Comparison of ENCODE assay signal across 8 mouse cellular contexts in genomic region chr3:65317876-65318537, GRCm38 (mm10).
DNase-seq lines count a peak whose midpoint lies in the region; ATAC-seq and TF ChIP-seq lines count a peak whose summit lies in the region.

No protein-coding gene starts in this region.

- WGBS in spleen, adult 2 months: 49% methylated on average over 10 of the region's 10 CpGs
- whole genome bisulfite sequencing in lung, postnatal 0 days: 40% methylated on average over 10 of the region's 10 CpGs

- peaks cover 1% of the 10 kb centered on the region; the same call in 1 of the 2 replicates for H3K4me1 ChIP-seq in spleen, adult 2 months (ENCODE audit: control insufficient read depth, insufficient read depth, insufficient read length)
- H3K4me1 ChIP-seq in lung, postnatal 0 days (ENCODE audit: insufficient read depth, low read depth, low read length): no peaks in the 10 kb centered on the region

- H3K27ac ChIP-seq in spleen, adult 2 months (ENCODE audit: insufficient read depth, low read length): no peak overlapping the region
- no peak overlapping the region for H3K27ac ChIP-seq in lung, postnatal 0 days (ENCODE audit: low read length)

- ATAC-seq in lung, postnatal 0 days: peak; percentile 26; the same call in 1 of the 2 replicates

- TF ChIP-seq EP300 in lung, postnatal 0 days (IDR thresholded peaks at IDR 0.05): no peak

- no peaks in the 10 kb centered on the region for H3K36me3 ChIP-seq in spleen, adult 2 months (ENCODE audit: control insufficient read depth, insufficient read depth, low read length)
- no peaks in the 10 kb centered on the region for H3K36me3 ChIP-seq in lung, postnatal 0 days (ENCODE audit: insufficient read depth, low read length)

- no peak for TF ChIP-seq POLR2A in spleen, adult 2 months (IDR thresholded peaks at IDR 0.05; ENCODE audit: low read depth, low read length)

- H3K4me3 ChIP-seq in spleen, adult 2 months (ENCODE audit: extremely low read depth, insufficient read depth, insufficient read length): no peak overlapping the region
- H3K4me3 ChIP-seq in lung, postnatal 0 days (ENCODE audit: low read depth, low read length): no peak overlapping the region

- peak; percentile 51 to 63 for DNase-seq in cerebellum, postnatal 14 days
- DNase-seq in cerebellum, adult 11-12 months: no peak
- DNase-seq in spleen, adult 2 months (ENCODE audit: low read depth in 1 of 2, low spot score in 2 of 2): peak; percentile 17 to 25
- DNase-seq in spleen, postnatal 4 days (ENCODE audit: low spot score in 2 of 2): no peak
- DNase-seq in c-Kit-positive CD71-positive TER-119-negative erythroid progenitor cells, embryonic 14.5 days (ENCODE audit: low read depth): peak; percentile 19
- peak; percentile 51 to 69 for DNase-seq in heart, postnatal 36 days
- DNase-seq in lung, postnatal 0 days (ENCODE audit: low spot score): peak; percentile 65
- DNase-seq in urinary bladder, postnatal 36 days (ENCODE audit: low spot score in 2 of 2): peak; percentile 36 to 45

- H3K9me3 ChIP-seq in lung, postnatal 0 days (ENCODE audit: low read length): no peaks in the 10 kb centered on the region

- TF ChIP-seq CTCF in spleen, adult 2 months (IDR thresholded peaks at IDR 0.05; ENCODE audit: extremely low read depth, insufficient read depth, insufficient read length, insufficient replicate concordance): peak; percentile 32; the same call in 1 of the 2 replicates
- TF ChIP-seq CTCF in lung, postnatal 0 days (IDR thresholded peaks at IDR 0.05): peak; percentile 82

- intact Hi-C loops in heart, postnatal 36 days (cut with DNase I): loop anchor here (2.0 to 5.0 kb wide), 5 partner anchors 35 to 613 kb away; no protein-coding TSS in a partner anchor

- H3K9ac ChIP-seq in lung, postnatal 0 days (replicated peaks; ENCODE audit: low read depth): no peak overlapping the region

- no peak overlapping the region for H3K4me2 ChIP-seq in lung, postnatal 0 days (replicated peaks; ENCODE audit: low read depth, low read length)

- no peaks in the 10 kb centered on the region for H3K27me3 ChIP-seq in spleen, adult 2 months (ENCODE audit: control insufficient read depth, insufficient read depth, low read length)
- no peaks in the 10 kb centered on the region for H3K27me3 ChIP-seq in lung, postnatal 0 days (replicated peaks; ENCODE audit: insufficient read depth, low read length)

Comparison
In these comparisons a context has a peak if more than half of its experiments do, and no peak if none do; other contexts are left out.
1. DNase-seq: peak in cerebellum, postnatal 14 days (2 of 2), spleen, adult 2 months (2 of 2), c-Kit-positive CD71-positive TER-119-negative erythroid progenitor cells, embryonic 14.5 days (single experiment), heart, postnatal 36 days (2 of 2), lung, postnatal 0 days (single experiment) and urinary bladder, postnatal 36 days (2 of 2); none in cerebellum, adult 11-12 months (single experiment) and spleen, postnatal 4 days (0 of 2).